Mouse (Mus musculus): ENCODE results near the gene Mttp.

Gene Mttp

DNA sequence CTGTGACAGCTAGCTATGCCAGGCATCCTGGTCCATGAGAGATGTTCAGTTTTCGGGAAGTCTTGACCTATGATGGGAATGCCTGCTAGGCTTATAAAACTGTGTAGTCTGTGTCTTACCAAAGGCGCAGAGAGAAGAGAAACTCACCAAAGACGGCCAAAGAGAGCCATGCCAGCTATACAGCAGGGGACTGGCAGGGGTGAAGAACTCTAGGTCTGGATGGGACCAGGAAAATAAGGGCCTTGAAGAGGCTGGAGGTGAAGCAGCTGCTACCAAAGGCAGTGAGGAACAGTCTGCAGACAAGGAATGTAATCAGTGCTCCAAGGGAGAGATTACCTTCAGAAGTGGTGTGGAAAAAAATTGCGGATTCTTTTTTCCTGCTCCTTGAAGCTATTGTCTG is 60.9 kb downstream of the Mttp start:
- DNase-seq (ENCODE audit: low read depth, low spot score): no peak

DNA sequence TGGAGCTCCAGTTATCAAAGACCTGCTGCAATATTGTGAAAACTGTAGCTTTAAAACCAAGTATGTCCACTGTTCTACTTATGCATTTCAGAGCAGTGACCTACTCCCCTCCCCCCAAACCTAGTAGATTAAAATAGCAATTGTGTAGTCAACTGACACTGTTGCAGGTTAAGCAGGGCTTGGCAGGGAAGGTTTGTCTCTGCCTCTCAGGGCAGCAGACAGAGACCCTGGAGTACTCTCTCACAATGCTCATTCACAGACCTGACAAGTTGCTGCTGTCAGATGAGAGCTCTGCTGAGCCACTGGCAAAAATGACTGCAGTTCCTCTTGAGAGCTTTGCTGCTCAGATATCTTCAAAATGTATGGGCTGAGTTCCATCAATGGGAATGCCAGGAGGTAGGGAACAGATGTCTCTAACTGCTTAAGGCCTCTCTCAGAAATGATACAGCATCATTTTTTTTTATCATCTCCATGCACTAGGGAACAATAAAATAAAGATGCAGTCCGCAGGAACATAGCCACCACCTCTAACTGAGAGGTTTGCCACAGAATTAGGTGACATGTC is 61.6 kb downstream of the Mttp start:
- no peak for DNase-seq (ENCODE audit: low read depth, low spot score)

DNA sequence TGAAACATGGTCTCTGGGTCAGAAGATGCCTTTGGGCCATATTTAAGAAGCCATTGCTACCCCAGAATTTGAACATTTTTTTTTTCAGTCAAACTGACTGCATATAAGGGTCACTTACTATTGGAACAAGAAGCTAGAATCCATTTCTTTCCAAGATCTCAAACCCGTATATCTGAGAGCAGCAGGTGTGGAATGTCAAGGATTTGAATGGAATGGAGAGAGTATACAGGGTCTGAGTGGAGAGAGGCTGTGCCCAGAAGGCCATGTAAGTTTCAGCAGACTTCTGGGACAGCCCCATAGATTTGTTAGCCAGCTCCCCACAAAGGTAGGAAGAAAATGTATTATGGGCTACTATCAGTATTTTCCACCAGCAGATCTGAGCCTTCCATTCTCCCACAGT is 66.1 kb downstream of the Mttp start:
- no peak for DNase-seq (ENCODE audit: low read depth, low spot score)

DNA sequence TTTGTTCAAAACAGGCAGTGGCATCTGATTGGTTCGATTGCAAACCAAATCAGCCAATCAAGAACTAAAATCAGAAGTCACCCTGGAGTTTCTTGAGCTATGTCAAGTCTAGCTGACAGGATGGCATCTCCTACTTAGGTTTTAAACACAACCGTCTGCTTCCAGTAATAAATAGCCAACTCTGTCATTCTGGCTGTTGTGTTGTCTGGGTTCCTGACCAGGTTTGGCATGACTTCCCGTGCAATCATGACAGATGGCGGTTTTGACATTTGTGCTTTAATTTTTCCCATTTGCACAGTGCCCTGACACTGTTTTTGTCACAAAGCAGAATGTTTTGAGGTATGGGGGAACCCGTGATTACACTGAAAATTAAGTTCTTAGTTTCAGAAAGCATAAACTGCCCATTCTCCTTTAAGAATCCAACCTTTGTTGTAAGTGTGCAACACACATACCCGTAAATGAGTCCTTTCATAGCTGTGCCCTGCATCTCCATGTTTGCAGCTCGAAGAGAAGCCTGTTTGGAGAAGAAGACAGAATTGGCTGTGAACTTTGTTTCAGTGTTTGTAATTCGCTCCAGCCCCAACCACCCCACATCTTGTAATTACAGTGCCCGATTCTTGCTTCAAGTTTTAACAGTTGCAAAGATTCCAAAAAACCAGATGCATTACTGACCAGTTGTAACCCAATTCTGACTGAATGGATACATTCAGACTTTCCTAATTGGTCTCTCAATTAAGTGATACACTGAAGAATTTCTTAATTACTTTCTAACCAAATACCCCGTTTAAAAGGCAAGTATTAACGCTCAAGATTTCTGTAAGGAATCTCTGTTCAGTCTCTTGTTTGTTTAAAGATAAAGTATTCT is 67.1 kb downstream of the Mttp start:
- no peak for DNase-seq (ENCODE audit: low read depth, low spot score)

DNA sequence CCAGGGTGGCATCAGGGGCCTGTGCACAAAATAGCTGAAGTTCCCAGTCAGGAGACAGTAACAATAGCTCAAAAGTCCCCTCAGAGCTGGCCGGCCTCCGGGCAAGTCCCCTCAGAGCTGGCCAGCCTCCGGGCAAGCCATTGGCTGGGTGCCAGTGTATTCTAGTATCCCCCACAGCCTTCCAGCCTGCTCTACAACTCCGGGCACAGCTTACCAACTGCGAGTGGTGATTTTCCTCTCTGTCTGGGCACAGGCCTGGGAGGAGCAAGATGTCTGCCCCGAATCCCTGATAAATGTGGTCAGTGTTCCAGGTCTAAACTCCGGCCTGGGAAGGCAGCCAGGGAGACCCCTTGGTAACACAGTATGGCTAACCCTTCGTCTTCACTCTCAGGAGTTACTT is 69.6 kb downstream of the Mttp start:
- no peak for DNase-seq (ENCODE audit: low read depth, low spot score)

DNA sequence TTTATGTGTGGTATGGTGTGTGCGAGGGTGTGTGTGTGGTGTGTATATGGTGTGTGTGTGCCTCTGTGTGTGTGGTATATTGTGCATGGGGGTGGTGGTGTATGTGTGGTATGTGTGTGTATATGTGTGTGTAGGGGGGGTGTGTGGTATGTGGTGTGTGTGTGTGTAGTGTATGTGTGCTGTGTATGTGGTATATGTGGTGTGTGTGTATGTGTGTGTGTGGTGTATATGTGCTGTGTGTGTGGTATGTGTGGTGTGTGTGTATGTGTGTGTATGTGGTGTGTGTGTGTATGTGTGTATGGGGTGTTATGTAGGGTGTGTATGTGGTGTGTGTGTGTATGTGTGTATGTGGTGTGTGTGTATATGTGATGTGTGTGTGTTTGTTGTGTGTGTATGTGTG is 70.6 kb downstream of the Mttp start:
- no peak for DNase-seq (ENCODE audit: low read depth, low spot score)

DNA sequence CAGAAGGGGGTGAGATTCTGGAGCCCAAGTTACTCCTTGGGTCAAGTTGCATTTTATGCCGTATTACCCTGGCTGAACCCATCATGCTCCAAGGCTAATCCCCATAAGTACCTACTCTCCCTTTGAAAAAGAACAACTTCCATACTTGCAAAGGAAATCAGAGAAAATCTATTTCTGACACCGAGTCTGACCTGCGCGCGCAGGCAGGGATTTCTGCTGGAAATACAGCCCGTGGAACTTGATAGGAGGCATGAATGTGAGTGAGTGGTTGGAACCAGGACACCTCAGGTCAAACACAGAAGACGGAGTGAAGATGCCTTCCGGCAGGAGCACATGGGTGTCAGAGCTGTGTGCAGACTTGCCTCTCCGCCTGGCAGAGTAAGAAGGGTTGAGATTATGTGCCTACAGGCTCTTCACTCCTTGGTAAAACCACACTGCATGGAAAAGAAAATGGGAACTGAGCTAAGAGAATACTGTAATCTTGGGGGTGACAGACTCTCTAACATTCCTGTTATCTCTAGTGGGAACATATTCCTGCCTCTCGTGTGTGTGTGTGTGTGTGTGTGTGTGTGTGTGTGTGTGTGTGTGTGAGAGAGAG is 73.2 kb downstream of the Mttp start:
- peak; percentile 85 for DNase-seq (ENCODE audit: low read depth, low spot score)

DNA sequence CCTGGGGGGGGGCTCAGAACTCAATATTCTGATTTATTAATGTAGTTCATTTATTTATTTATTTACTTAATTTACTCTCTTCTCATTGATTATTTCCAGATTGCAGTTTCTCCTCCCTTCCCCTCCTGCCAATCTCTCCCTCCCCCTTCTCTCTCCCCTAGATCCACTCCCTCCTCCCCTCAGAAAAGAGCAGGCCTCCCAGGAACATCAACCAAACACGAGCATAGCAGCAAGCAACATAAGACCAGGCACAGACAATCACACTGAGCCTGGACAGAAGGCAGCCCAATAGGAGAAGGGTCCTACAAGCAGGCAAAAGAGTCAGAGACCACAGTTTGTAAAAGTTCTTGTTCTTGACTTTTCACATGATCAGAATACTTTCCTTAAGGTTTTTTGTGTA is 73.8 kb downstream of the Mttp start:
- DNase-seq (ENCODE audit: low read depth, low spot score): peak; percentile 61

DNA sequence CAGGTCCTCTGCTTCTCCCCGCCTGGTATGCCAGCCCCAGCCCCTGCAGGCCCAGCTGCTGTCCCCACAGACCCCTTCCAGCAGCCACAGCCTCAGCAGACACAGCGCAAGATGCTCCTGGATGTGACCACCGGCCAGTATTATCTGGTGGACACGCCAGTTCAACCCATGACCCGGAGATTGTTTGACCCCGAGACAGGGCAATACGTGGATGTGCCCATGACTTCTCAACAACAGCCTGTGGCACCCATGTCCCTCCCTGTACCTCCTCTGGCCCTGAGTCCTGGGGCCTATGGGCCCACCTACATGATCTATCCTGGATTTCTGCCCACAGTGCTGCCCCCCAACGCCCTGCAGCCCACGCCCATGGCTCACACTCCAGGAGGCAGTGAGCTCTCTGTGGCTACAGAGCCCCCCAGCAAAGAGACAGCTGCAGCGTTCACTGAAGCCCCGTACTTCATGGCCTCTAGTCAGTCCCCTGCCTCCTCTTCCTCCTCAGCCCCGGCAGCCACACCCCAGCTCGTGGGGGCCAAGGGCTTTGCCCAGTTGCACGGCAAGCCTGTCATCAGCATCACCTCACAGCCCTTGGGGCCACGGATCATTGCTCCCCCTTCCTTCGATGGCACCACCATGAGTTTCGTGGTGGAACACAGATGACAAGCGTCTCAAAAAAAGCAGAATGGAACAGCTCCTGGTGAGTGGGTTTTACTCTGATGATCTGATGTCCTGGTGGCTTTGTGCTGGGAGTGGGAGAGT is 74.8 kb downstream of the Mttp start:
- no peak for DNase-seq (ENCODE audit: low read depth, low spot score)

DNA sequence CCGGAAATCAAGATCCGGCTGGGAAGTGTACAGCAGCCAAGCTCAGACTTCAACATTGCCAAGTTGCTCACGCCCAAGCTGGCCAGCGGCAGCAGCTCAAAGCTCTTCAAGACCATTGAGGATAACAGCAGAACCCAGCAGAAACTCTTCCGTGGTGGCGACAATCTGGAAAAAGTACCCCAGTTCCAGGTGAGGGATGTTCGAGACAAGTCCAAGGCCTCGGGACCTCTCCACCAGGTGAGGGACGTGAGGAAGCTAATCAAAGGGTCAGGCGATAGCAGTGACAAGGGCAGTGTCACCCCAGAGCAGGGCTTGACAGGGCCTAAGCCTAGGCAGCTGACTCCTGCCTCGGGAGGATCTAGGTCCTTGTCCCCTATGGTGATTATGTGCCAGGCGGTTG is 76.7 kb downstream of the Mttp start:
- no peak for DNase-seq (ENCODE audit: low read depth, low spot score)

DNA sequence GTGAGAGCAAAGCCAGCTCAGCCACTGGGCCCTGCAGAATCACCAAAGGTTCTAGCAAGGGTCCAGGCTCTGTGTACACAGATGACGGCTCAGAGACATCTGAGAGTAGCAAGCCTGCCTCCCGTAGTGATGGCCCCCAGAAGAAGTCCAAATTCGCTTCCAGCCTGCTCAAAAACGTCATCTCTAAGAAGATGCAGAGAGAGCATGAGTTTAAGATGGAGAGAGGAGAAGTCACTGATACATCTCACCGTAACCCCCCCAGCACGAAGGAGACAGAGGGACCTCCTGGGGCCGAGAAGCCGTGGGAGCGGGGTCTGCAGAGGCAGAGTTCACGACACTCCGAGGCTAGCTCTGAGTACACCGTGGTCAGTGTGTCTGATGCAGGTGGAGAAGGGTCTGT is 77.5 kb downstream of the Mttp start, which contains the start of gene Gm5105:
TSS of gene Gm5105 (minus strand) at position 101 of the 400 bp plus-strand sequence.
- no peak for DNase-seq (ENCODE audit: low read depth, low spot score)

DNA sequence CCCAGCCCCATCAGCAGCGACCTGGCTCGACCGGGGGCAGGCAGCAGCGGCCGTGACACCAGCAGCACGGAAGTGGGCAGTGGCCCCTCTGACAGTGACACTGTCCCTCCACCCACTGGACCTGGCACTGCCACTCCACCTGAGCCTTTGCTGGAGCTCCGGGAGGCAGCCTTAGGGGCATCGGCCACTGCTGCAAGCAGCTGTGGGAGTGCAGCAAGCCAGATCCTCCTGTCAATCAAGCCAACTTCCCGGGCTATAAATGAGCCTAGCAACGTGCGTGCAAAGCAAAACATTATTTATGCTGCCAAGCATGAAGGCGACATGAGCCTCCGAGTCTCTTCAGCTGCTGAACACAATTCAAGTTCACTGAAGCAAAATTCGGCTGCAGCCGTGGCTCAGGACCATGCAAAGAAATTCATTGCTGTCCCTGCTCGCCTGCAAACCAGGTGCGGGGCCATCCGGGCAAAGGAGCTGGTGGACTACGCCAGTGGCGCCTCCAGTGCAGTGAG is 78.4 kb downstream of the Mttp start:
- peak; percentile 91 for DNase-seq (ENCODE audit: low read depth, low spot score)

DNA sequence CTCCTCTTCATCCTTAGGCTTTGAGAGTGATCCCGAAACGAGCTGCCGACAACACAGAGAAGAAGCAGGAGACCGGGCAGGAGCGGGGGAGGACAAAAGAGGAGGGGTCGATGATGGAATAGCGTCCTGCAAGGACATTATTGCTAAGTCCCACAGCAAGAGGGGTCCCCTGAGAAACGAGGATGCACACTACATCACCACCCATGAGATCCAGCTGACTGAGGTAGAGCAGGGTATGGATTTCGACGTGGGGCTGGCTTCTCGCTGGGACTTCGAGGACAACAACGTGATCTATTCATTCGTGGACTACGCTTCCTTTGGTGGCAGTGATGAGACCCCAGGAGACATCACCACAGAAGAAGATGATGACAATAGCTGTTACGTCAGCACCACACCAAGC is 78.8 kb downstream of the Mttp start:
- DNase-seq (ENCODE audit: low read depth, low spot score): no peak

DNA sequence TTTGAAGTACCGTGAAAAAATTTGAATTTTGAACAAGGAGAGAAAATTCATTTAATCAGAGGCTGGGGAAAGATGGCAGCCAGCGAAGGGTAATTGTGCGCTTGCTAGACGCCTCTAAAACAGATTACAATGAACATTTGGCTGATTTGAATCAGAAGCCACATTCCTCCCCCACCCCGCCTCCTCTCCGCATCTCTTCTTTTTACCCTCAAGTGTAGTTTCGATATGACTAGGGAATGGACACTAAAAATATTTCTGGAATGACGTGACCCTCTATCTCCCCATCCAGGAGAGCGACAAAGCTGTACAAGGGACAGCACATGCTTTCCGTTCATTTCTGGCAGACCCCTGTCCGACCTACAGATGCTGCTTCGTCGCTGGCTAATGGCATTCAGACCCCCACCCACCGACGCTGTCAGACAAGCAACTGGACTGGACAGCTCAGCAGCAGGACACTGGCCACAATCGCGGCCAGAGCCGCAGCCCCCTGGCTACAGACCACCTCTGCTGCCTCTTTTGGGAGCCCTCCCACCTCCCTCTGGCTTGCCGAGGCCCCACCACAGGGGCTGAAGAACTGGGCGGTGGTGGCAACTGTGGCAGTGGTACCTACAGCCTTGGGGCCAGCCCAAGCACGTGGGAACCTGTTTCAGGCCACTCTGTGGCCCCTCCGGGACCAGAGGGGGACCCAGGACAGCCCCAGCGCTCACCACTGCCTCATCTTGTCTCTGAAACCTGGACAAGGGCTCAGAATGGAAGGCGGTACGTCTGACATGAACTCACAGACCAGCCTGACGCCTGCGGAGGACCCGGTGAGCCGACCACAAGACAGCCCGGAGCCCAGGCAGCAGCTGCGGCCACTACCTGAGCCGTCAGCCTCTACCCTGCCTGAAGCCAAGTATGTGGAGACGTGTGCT is 79.8 kb downstream of the Mttp start, which contains the start of gene 1110002E22Rik:
TSS of gene 1110002E22Rik (plus strand) at position 321 of the 914 bp plus-strand sequence.
- DNase-seq (ENCODE audit: low read depth, low spot score): no peak

DNA sequence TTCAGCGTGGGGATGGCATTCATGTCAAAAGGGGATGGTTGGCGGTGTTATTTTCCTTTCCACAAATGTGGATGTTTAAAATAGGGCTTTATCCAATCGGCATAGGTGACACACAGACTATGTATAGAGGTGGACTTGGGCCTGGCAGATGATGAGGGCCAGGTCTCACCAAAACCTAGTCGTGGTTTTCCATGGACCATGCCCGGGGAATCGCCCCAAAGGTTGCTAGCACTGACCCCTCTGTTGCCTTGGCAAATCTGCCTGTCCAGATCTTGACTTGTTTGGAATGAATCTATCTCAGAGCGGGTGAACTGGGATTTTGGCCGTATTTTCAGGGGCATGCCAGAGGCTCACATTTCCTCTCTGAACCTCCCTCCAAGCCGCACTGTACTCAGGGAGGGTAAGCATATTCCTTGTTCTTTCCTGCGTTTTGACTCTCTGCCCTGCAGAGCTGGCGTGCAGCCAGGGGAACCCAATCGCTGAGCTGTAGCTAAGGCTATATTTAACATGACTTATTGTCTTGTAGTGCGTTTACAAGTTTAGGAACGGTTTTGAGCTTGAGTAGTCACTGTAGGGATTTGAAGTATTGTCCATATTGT is 80.9 kb downstream of the Mttp start:
- DNase-seq (ENCODE audit: low read depth, low spot score): peak; percentile 91

DNA sequence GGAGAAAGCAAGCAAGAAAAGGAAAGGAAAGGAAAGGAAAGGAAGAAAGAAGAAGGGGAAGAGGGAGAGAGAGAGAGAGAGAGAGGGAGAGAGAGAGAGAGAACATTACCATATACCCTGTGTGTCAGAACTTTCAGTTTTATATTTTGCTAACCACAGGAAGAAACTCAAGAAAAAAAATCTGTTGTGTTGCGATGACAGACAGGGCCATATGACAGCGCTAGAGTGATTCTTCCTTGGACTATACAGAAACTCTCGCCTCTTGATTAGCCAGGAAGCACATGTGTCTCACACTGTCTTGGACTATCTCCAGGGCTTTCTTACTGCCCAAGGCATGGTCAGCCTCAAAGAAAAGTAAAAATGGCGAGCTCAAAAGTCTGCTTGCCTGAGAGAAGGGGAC is 82.1 kb downstream of the Mttp start:
- no peak for DNase-seq (ENCODE audit: low read depth, low spot score)

DNA sequence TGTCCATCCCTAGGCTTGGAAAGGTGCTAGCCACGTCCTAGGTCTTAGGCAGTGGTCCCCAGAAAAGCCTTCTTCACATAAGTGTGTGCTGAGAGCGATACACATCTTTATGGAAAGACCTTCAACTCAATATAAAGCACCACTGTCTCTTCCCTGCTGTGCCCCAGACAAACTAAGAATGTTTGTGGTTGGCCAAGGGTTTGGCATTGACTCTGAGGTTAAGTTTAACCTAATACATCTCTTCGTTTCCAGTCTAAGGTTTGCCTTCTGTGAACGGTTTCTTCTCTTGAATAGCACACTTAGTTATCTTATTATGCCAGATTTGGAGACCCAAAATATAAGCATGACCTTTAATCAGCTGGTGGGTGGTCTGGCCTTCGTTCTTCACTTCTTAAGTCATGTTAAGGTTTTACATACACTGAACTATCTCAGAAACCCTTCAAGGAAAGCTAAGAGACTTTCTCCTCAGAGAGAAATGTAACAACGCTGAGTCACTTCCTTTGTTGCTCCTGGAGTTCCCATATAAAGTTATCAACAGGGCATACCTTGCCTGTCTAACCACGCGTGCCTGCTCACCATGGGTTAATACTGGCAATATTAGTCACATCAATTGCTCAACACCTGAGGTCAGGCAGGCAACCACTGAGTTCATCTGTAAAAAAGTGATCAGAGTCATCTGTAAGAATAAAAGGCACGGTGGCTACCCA is 83.4 kb downstream of the Mttp start:
- no peak for DNase-seq (ENCODE audit: low read depth, low spot score)

DNA sequence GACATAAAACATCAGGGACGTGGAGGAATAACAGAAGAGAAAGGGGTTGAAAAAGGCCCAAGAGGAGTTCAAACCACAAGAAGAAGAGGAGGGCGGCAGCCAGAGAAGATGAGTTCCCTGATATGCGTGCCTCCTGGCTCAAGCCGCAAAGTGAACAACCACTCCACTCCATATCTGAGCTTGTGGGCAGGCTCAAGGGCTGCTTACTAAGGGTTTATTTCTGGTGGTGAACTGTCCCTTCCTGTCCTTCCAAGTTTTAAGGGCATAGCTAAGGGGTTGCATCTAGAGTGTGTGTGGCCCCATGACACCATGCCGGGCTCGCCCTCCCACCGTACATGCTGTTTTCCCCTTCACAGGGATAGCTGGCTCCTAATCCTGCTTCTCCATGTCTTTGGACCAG is 84.3 kb downstream of the Mttp start:
- DNase-seq (ENCODE audit: low read depth, low spot score): no peak

DNA sequence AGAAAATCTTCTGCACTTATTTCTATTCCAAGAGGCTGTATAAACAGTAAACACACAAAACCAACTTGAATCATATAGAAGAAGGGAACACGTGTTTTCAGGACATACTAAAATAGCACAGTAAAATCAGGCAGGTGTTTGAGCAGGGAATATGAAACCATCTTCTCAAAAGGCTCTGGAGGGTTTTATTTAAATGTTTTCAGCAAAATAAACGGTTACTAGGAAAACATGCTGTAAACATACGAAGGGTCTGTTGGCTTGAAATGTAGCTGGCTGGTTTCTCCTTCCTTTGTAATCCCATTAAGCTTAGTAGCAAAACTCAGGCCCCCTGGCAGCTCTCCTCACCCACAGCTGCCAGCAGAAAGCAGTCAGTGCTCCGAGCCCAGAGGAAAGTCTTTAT is 86.5 kb downstream of the Mttp start:
- DNase-seq (ENCODE audit: low read depth, low spot score): no peak

DNA sequence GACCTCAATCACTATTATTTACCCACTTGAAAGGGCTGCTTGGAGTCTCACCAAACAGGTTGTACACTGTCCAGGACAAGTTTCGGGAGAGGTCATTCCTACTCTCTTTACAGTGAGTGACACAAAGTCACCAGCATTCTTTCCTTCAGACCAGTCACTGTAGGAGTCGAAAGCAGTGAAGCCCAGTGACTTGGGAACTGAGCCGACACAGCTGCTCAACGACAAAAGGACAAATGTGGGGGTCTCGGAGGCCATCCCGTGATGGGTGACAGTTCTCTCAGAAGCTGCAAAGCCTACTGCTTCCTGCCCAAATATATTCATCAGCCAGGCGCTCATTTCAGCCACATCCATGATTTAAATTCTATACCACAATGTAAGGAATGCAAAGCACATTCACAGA is 87.8 kb downstream of the Mttp start:
- no peak for DNase-seq (ENCODE audit: low read depth, low spot score)
